Mouse (Mus musculus): ENCODE measurements around the gene Rpl18a. TPM values are rescaled to one million over a fixed set of nuclear protein-coding genes. Genes with fewer than 3 reads are reported as not detected.

Rpl18a gene
- polyA plus RNA-seq, 3 experiments from 2014 or later: 6,080 to 11,053 (median 10,917) TPM

DNA sequence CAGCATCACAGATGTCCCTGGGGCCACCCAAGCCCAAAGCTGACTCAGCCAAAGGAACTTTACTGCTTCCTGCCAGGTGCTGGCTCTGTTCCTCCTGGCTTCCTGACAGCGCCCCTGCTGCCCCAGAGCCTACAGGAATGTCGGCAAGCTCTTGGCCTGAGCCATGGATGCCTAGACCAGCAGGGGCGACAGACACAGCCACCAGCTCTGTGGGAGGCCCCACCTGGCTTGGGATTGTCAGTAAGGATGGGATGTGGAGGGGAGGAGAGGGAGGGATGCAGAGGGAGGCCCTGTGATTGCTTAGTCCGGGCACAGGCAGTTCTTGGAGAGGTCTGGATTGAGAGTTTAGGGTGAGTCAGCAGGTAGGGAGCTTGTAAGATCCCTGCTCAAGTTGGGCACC, 17.1 kb downstream of the Rpl18a start:
- ATAC-seq: no peak

GRCm38 (mm10) chr8:70879500-70879899, 17.7 kb downstream of the Rpl18a start:
- no peak for ATAC-seq

GRCm38 (mm10) chr8:70878178-70878577, 19.0 kb downstream of the Rpl18a start:
- no peak for ATAC-seq

GRCm38 (mm10) chr8:70876382-70876781, 20.8 kb downstream of the Rpl18a start:
- ATAC-seq: no peak

DNA sequence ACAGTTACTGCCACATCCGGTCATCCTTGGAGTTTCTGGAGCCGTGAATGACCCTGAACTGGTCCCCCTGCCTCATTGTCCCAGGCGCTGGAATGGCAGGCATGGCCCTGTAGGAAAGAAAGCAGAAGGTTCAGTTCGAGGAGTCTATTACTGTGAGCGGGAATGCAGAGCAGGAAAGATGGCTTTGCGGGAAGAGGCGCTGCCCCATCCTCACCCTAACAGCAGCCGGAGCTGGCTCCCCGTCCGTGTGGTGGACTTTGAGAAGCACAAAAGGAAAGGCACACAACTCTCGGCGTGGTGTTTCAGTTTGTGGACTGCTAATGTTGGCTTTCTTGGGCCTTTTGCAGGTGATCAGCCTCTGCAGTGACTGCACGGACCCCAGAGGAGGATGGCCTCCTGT, 22.8 kb downstream of the Rpl18a start:
- ATAC-seq: no peak

GRCm38 (mm10) chr8:70873364-70873985, 23.7 kb downstream of the Rpl18a start, which contains the start of gene Ccdc124:
TSS of gene Ccdc124 (minus strand) at chr8:70873935.
- peak; percentile 84 for ATAC-seq

DNA sequence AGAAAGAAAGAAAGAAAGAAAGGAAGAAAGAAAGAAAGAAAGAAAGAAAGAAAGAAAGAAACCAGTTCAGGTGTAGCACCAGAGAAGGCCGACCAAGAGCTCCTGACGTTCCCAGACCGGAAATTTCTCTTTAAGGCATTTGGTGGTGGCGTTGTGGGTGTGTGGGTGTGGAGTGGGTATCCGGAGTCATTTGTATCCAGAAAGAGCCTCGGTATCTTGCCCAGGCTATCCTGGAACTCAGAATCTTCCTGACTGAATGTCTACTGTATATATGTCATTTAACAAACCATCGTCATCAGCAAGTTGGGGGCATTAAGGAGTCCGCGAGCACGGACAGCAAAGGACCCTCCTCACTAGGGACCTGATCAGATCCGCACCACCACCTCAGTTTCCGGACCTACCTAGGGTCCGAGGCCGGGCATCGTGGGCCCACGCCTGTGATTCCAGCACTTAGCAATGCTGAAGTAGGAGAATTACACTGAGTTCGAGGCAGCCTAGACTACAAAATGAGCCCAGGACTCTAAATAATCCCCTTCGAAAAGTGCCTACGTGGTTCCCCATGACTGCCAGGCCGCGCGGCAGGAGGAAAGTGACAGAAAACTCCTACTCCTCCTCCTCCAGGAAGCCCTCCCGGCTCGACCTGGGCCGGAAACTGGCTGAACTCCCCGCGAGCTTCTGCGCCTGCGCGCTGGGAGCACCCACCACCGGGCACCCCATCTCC, 24.4 kb downstream of the Rpl18a start:
- ATAC-seq: no peak

DNA sequence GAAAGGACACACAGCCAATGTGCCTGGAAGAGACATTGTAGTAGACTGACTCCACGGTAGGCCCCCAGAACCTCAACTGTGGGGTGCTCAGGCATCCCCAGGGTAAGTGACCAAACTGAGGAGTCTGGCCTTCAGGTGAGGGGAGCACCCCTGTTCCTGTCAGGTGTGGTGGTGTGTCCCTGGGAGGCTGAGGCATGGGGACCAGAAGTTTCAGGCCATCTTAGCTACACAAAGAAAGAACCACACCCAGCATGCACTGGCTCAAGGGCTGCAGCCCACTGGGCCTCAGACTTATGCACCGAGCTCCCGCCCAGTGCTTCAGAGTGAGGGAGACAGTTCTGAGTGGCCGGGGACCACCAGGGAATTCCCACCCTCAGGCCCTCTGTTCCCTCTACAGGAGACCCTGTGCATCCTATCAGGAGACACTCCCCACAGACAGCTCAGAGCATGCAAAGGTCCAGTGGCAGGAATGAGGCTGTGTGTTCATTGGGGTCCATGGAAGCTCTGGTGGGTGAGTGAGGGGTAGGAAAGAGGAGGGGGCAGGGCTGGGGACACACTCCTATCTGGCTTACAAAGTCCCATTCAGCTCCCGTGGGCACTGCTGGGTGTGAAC, 25.9 kb downstream of the Rpl18a start:
- no peak for ATAC-seq

- ATAC-seq: no peak
These were observed 27.6 kb downstream of the Rpl18a start for GRCm38 (mm10) chr8:70869601-70870041.

GRCm38 (mm10) chr8:70869199-70869571, 28.0 kb downstream of the Rpl18a start:
- ATAC-seq: no peak

DNA sequence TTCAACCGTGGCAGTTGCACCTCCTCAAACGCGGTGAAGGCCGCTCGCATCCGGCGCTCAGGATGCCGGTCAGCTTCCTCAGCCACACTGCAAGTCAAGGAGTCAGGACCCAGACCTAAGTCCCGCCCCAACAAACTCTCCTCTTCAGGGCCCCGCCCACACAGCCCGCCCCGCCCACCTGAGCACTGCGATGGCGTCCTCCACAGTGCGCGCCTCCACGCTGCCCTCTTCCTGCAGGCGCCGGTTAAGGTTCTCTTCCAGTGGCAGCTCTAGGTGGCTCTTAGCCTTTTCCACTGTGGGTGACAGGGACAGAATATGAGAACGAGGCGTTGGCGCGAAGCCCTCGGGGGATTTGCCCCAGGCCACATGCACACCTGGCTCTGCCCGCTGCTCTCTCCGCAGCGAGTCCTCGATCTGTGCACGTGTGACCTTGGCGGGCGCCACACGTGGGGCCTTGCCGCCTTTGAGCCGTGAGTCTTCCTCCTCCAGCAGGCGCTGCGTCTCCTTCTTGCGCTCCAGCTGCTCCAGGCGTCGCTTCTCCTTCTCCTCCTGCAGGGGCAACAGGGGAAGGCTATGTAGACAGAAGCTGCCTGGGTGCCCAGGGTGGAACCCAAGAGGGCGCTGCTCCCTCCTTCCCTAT, 28.5 kb downstream of the Rpl18a start:
- ATAC-seq: no peak

DNA sequence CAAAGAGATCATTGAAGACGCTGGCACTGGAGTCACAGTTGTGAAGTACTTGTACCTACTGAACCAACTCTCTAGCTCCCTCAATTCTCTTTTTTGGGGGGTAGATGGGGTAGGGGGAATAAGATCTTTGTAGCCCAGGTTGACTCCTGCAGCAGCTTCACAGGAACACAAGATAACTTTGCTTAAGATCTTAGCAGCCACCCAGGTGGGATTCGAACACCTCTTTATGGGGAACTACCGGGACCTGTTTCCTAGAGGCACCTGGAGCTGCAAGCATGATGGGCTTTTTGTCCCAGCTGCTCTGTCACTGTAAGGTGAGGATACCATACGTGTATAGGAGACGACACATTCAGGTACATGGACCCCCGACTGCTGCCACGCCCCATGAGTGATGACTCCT, 30.6 kb downstream of the Rpl18a start:
- ATAC-seq: no peak

DNA sequence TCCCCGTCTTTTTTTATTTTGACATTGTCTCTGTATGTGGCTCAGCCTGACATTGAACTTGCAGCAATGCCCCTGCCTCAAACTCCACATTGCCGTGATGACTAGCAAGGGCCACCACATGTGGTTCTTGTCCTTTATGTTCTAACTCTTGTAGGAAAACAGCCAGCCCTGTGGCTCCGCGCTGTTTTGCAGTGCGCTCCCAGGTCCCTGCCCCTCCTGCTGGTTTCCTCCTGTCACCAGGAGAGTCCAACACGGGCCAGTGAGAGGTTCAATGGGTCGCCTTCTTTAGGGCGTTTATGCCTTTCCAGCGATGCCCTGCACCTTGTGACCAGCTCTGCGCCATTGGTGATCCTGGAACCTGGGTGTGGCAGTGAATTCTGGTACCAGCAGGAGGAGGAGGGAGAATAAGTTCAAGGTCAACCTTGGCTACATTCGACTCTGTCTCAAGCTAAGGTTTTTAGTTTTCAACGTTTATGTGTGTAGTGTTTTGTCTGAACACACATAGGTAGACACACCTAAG, 31.2 kb downstream of the Rpl18a start:
- ATAC-seq: no peak

DNA sequence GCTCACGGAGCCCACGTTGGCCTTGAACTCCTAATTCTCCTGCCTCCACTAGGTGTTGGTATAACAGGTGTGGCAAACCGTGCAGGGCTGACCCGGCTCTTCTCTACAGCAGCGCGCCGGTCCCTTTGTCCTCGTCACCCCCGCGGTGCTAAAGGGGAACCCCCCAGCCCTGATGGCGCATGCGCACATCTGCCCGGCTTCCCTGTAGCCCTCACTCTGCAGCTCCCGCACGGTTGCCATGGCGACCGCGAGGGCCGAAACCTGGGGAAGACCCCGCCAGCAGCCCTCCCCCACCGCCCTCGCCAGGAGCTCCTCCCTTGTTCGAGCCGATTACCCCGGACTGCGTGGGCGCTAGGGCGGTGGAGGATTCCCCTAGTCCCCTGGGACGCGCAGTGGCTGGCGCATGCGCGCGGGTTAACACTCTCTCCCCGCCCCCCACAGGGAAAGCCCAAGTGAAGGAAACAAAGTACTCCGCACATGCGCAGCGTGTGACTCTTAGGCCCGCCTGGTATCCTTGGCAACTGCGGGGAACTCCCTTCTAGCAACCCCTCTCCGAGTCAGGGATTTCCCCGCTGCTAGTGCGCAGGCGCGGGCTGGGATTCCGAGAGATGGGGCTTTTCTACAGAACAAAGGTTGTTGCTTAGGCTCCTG, 31.7 kb downstream of the Rpl18a start:
- ATAC-seq: peak; percentile 87

DNA sequence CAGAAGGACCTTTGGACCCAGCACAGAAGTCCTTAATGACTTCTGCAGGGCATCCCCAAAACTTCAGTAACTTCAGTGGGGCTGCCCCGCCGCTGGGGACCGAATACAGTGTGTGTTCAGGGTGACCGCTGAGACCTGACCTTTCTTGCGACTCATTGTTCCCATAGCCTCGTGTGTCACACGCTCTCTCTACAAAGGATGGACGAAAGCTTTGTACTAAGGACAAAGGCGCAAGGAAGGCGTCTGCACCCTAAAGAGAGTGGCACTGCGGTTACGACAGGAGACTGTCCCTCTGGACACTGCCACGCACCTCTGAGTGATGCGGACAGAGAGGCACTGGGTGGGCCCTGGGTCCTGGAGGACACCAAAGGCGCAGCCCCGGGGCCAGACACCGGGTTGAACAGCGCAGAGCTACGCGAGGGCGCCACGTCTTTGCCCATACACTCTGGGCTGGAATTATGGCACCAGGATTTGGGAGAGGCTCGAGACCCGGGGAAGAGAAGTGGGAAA, 32.4 kb downstream of the Rpl18a start:
- ATAC-seq: no peak

- no peak for ATAC-seq
These were observed 33.1 kb downstream of the Rpl18a start for GRCm38 (mm10) chr8:70863956-70864711.

- no peak for ATAC-seq
These were observed 34.2 kb downstream of the Rpl18a start, which contains the start of gene Kcnn1 for GRCm38 (mm10) chr8:70862824-70863641. TSS of gene Kcnn1 (minus strand) at chr8:70863258.

GRCm38 (mm10) chr8:70857516-70857915, 39.7 kb downstream of the Rpl18a start:
- ATAC-seq: no peak

DNA sequence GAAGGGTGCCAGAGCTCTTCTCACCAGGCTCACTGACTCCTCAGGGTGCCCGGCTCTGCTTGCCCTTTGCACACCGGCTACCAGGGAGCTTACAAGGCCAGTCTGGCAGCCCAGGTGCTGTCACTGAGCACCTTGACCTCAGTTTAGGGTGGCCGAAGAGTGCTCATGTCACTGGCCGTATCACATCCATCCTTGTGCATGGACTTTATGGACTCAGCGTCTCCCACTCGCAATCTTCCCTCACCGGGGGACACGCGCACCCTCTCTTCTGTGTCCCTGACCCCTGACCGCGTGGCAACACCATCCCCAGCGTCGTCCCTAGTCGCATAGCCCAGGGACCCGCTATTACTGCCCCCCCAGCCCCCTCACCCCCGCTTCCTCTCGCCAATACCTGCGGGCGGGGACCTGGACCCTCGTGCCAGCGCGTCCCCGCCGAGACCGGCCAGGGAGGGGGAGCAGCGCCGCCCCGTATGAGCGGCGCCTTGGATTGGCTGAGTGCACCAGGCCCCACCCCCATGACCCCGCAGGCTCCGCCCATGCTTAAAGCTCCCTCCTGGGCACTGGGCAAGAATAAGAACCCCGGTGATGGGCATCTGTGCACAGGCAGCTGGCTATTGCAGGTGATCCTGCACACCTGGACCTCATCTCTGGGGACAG, 40.5 kb downstream of the Rpl18a start:
- ATAC-seq: no peak

DNA sequence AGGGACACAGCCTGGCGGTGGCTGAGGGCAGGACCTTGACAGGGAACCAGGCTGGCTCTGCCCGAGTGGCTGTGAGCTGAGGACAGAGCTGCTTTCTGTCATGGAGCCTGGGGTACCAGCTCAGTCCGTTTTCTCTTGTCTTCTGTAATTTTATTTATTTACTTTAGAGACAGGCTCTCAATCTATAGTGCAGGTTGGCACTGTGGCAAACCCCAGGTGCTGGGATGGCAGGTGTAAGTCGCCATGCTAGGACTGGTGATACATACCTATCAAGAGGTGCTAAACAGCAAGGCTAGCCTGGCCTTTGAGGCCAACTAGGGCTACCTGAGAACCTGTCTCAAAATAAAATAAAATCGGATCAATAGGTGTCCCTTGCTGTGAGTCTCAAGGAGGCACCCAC, 41.2 kb downstream of the Rpl18a start:
- no peak for ATAC-seq

All from inflammation-experienced regulatory T-cells, adult 6 months (primary cell).